Mouse (Mus musculus) left cerebral cortex, adult 11 months (tissue): ENCODE measurements at regions not wholly inside any gene's neighbourhood (a gene's known extent, or its start where the extent isn't known, plus 50 kb on each side); places are given as distances from the start of the nearest gene placed in this dataset.
"Not testable (repeated sequence)": the region's sequence is repeated elsewhere in the genome, so short reads cannot be mapped to it uniquely, and the experiment has no call there.

Source experiments
- DNase-seq: peaks from one replicate; pipeline ENCODE4 v3.0.0; 2022; ENCODE audit warnings: low spot score

GRCm38 (mm10) chr7:137649650-137650049 is 212.2 kb downstream of the Glrx3 start:
- DNase-seq = no peak

GRCm38 (mm10) chr7:137653837-137654236 is 216.4 kb downstream of the Glrx3 start:
- DNase-seq = no peak

- DNase-seq = no peak
These were observed 229.8 kb downstream of the Glrx3 start for GRCm38 (mm10) chr7:137667165-137667564.

GRCm38 (mm10) chr7:137671156-137671555 is 233.7 kb downstream of the Glrx3 start:
- DNase-seq = no peak

GRCm38 (mm10) chr7:137674596-137674995 is 237.2 kb downstream of the Glrx3 start:
- DNase-seq = peak; percentile 32

- no peak for DNase-seq
These were observed 238.0 kb downstream of the Glrx3 start for GRCm38 (mm10) chr7:137675381-137675780.

GRCm38 (mm10) chr7:137684826-137685225 is 247.4 kb downstream of the Glrx3 start:
- no peak for DNase-seq

- no peak for DNase-seq
These were observed 247.9 kb downstream of the Glrx3 start for GRCm38 (mm10) chr7:137685320-137685719.

- no peak for DNase-seq
These were observed 259.4 kb downstream of the Glrx3 start for GRCm38 (mm10) chr7:137696831-137697230.

- DNase-seq = not testable (repeated sequence)
These were observed 261.1 kb downstream of the Glrx3 start for GRCm38 (mm10) chr7:137698501-137698900.

GRCm38 (mm10) chr7:137712862-137713261 is 275.4 kb downstream of the Glrx3 start:
- no peak for DNase-seq

GRCm38 (mm10) chr7:137713856-137714255 is 276.4 kb downstream of the Glrx3 start:
- DNase-seq = no peak

GRCm38 (mm10) chr7:137714318-137714962 is 277.0 kb downstream of the Glrx3 start:
- DNase-seq = no peak

- peak; percentile 2 for DNase-seq
These were observed 277.9 kb downstream of the Glrx3 start for GRCm38 (mm10) chr7:137715126-137715900.

GRCm38 (mm10) chr7:137723361-137724040 is 286.1 kb downstream of the Glrx3 start:
- DNase-seq = peak; percentile 4

GRCm38 (mm10) chr7:137726031-137726430 is 288.6 kb downstream of the Glrx3 start:
- DNase-seq = no peak

- DNase-seq = no peak
These were observed 298.6 kb downstream of the Glrx3 start for GRCm38 (mm10) chr7:137735873-137736527.

- no peak for DNase-seq
These were observed 304.3 kb downstream of the Glrx3 start for GRCm38 (mm10) chr7:137741702-137742101.

- DNase-seq = no peak
These were observed 304.9 kb downstream of the Glrx3 start for GRCm38 (mm10) chr7:137742297-137742751.

GRCm38 (mm10) chr7:137745575-137745974 is 308.2 kb downstream of the Glrx3 start:
- no peak for DNase-seq

GRCm38 (mm10) chr7:137745991-137746390 is 308.6 kb downstream of the Glrx3 start:
- no peak for DNase-seq

- DNase-seq = no peak
These were observed 311.5 kb downstream of the Glrx3 start for GRCm38 (mm10) chr7:137748936-137749335.
